Mouse (Mus musculus): Measurements from ENCODE around the gene 2810408A11Rik.

- TF ChIP-seq MAFK (IDR thresholded peaks at IDR 0.05; ENCODE audit: insufficient read depth, low read depth, low read length) (no peak; the same call in 1 of the 2 replicates), HCFC1 (IDR thresholded peaks at IDR 0.05; ENCODE audit: borderline replicate concordance, insufficient read depth, low read length) (no peak), ZC3H11A (IDR thresholded peaks at IDR 0.05; ENCODE audit: borderline replicate concordance, low read depth, low read length) (no peak)
Observed at GRCm38 (mm10) chr11:69922796-69923195, 22.0 kb upstream of the 2810408A11Rik start.

All from ES-E14 (cell line).